Mouse (Mus musculus): ENCODE results near the gene Dmc1.

DNA sequence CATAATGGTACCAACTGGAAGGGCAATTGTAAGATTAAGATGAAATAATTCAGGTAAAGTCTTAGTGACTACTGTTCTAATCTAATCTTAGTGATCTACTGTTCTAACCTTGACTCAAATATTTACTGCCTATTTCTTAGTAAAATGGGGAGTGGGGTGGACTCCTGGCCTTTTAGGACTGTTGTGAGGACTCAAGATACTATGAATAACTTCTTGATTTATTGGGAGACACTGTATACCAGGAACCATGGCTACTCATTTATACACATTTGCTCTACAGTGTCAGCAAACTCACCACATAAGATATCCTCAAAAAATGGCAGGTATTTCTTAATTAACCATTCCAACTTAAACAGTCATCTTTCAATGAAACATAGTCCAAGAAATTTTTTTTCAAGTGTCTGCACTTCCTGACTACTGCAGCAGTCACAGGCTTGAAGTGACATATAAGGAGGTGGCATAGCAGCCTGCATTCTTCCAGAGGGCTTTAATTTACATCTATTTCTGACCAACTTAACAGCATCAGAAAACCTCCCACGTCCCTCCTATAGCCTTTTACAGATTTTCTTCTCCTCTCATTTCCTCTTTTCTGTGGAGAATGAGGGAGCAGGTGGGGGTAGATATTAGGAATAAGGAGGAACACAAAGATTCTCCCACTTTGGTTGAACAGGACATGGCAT, 29.2 kb downstream of the Dmc1 start:
- TF ChIP-seq POLR2A (IDR thresholded peaks at IDR 0.05; ENCODE audit: control insufficient read depth, extremely low read depth, insufficient read depth, low read length, poor library complexity) (no peak), CTCF (IDR thresholded peaks at IDR 0.05; ENCODE audit: borderline replicate concordance, control insufficient read depth, extremely low read depth, insufficient read depth, low read length, poor library complexity) (no peak)
